Mouse (Mus musculus): ENCODE data around the gene Ccdc134.

DNA sequence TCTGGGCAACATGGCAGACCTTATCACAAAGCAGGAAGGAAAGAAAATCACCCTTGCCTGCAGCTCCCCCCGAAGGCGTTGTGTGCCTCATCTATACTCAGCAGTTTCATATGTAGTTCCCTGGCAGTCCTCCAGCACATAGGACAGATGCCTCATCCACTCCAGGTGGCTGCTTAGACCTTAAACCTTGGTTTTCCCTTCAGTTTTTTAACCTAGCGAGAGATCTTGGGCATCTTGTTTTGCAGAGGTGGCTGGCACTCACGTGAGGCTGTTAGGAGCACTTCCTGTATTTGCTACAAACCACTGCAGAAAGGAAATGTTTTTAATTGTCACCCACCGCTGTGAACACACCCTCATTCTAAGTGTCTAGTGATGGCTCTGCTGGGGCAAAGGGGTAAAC, 59.2 kb downstream of the Ccdc134 start:
- TF ChIP-seq CTCF (IDR thresholded peaks at IDR 0.05; ENCODE audit: low read depth, low read length) (no peak), POLR2A (IDR thresholded peaks at IDR 0.05; ENCODE audit: borderline replicate concordance, low read depth, low read length) (no peak)

Data from bone marrow macrophage, adult 2 months (primary cell).